Mouse (Mus musculus): Measurements from ENCODE around the gene Nckap5. TPM values are rescaled to one million over a fixed set of nuclear protein-coding genes. Genes with fewer than 3 reads are reported as not detected.

Gene Nckap5
- total and polyA plus RNA-seq, 3 experiments = not detected

DNA sequence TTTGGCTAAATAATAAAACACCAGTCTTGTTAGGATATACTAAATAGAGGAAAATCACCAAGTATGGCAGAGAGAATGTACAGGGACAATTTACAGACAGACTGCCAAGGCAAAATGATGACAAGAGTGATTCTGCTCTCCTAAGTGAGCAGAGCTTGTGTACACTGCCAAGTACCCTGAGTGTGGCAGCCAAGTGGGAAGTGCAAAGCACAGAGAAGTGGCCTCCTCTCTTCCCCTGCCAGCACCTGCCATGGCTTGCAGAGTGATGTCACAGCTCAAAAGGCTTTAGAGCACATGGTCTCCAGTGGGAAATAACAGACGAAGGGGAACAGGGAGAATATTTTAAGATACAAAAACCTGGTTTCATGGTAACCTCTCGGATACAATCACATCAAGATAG is 488.8 kb downstream of the Nckap5 start (continued):
- no peak for TF ChIP-seq ZKSCAN1 (IDR thresholded peaks at IDR 0.05; ENCODE audit: borderline replicate concordance, low read depth, low read length)
- no peak for TF ChIP-seq ZMIZ1 (IDR thresholded peaks at IDR 0.05; ENCODE audit: low read depth, low read length)

DNA sequence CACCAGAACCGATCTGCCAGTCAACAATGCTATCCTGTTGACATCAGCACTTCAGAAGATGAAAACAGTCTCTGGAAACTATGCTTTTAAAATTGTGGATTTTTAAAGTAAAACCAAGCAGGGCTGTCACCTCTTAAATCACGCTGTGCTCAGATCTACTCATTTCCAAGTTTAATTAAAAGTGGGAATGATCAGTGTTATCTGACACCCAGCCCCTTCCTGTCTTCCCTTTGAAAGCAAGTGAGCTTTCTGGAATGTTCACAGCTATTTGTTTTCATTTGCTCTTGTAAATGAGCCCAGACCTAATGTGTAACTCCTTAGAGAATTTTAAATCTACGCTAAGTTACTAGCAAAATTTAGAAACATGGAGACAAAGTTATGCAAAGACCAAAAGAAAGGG is 491.3 kb downstream of the Nckap5 start:
- in situ Hi-C loops (cut with MboI; ENCODE audit: low pct_ligation_motif_present, low pct_unique_long_range_greater_than_20kb, low sequenced_read_pairs) = no loop called here
- no peak overlapping the region for H3K27ac ChIP-seq (ENCODE audit: insufficient read depth, low read depth)
- TF ChIP-seq CHD2 (IDR thresholded peaks at IDR 0.05; ENCODE audit: low read length) (no peak), MAFK (IDR thresholded peaks at IDR 0.05; ENCODE audit: insufficient replicate concordance, low read length) (no peak), MXI1 (IDR thresholded peaks at IDR 0.05; ENCODE audit: low read depth, low read length) (no peak), KAT2A (IDR thresholded peaks at IDR 0.05; ENCODE audit: insufficient replicate concordance, low read length) (no peak), SIN3A (IDR thresholded peaks at IDR 0.05; ENCODE audit: low read length) (no peak), ZMIZ1 (IDR thresholded peaks at IDR 0.05; ENCODE audit: low read depth, low read length) (no peak), JUN (IDR thresholded peaks at IDR 0.05; ENCODE audit: insufficient read depth, low read depth, low read length) (no peak), NELFE (IDR thresholded peaks at IDR 0.05; ENCODE audit: low read depth, low read length) (no peak), USF1 (IDR thresholded peaks at IDR 0.05; ENCODE audit: low read depth, low read length) (no peak)
- H3K4me3 ChIP-seq (replicated peaks in 1 of 3; ENCODE audit: low read depth in 2 of 3, low read length in 2 of 3, poor library complexity in 1 of 3) = no peak overlapping the region
- no peaks in the 10 kb centered on the region for H3K27me3 ChIP-seq (replicated peaks)
- H3K4me2 ChIP-seq (ENCODE audit: insufficient read depth, low read depth, poor library complexity, severe bottlenecking) = no peak overlapping the region
- H3K9me3 ChIP-seq (replicated peaks; ENCODE audit: low read length) = peaks cover 54% of the 10 kb centered on the region
- no peak for DNase-seq (ENCODE audit: extremely low read depth)
- dilution Hi-C loops (cut with MboI; ENCODE audit: extremely low pct_ligation_motif_present, extremely low pct_unique_long_range_greater_than_20kb, low sequenced_read_pairs) = no loop called here
- no peaks in the 10 kb centered on the region for H3K36me3 ChIP-seq (replicated peaks in 1 of 2; ENCODE audit: control insufficient read depth in 1 of 2, insufficient read depth in 1 of 2, low read length in 1 of 2)
- H3K79me2 ChIP-seq (replicated peaks; ENCODE audit: control insufficient read depth, extremely low read depth, insufficient read depth, poor library complexity, severe bottlenecking) = no peaks in the 10 kb centered on the region
- no peaks in the 10 kb centered on the region for H3K4me1 ChIP-seq (ENCODE audit: control insufficient read depth in 1 of 2, insufficient read depth in 2 of 2)
- no peak overlapping the region for H3K9ac ChIP-seq (ENCODE audit: insufficient read depth, low read depth)

DNA sequence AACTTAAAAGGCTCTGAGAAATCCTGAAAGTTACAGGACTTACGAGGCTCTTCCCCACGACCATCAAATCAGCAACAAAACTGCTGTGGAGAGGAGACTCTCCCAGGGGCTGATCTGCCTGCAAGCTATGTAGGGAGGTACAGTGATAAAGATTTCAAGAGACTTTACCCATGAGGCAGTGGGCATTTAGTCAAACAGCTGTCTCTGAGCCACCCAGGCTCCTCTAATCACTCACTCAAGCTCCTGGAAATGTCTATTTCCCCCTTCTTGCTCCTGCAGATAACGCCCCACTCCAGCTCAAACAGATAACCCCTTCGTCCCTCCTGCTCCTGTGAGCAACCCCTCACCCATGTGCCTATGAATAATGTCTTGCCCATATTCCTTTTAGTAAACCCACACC is 496.4 kb downstream of the Nckap5 start:
- Histone ChIP-seq H3K4me1 (ENCODE audit: control insufficient read depth in 1 of 2, insufficient read depth in 2 of 2) (no peaks in the 10 kb centered on the region), H3K79me2 (replicated peaks; ENCODE audit: control insufficient read depth, extremely low read depth, insufficient read depth, poor library complexity, severe bottlenecking) (no peaks in the 10 kb centered on the region), H3K4me2 (ENCODE audit: insufficient read depth, low read depth, poor library complexity, severe bottlenecking) (no peak overlapping the region), H3K4me3 (replicated peaks in 1 of 3; ENCODE audit: low read depth in 2 of 3, low read length in 2 of 3, poor library complexity in 1 of 3) (no peak overlapping the region), H3K9me3 (replicated peaks; ENCODE audit: low read length) (peaks cover 47% of the 10 kb centered on the region), H3K27me3 (replicated peaks) (no peaks in the 10 kb centered on the region), H3K9ac (ENCODE audit: insufficient read depth, low read depth) (no peak overlapping the region), H3K36me3 (replicated peaks in 1 of 2; ENCODE audit: control insufficient read depth in 1 of 2, insufficient read depth in 1 of 2, low read length in 1 of 2) (no peaks in the 10 kb centered on the region), H3K27ac (ENCODE audit: insufficient read depth, low read depth) (no peak overlapping the region)
- dilution Hi-C loops (cut with MboI; ENCODE audit: extremely low pct_ligation_motif_present, extremely low pct_unique_long_range_greater_than_20kb, low sequenced_read_pairs) (no loop called here), in situ Hi-C loops (cut with MboI; ENCODE audit: low pct_ligation_motif_present, low pct_unique_long_range_greater_than_20kb, low sequenced_read_pairs) (no loop called here)
- TF ChIP-seq MAZ (IDR thresholded peaks at IDR 0.05; ENCODE audit: low read depth, low read length) = no peak
- TF ChIP-seq BHLHE40 (IDR thresholded peaks at IDR 0.05; ENCODE audit: low read depth, low read length) = no peak
- TF ChIP-seq USF1 (IDR thresholded peaks at IDR 0.05; ENCODE audit: low read depth, low read length) = no peak
- TF ChIP-seq GABPA (IDR thresholded peaks at IDR 0.05; ENCODE audit: insufficient replicate concordance, low read depth, low read length) = no peak
- TF ChIP-seq NELFE (IDR thresholded peaks at IDR 0.05; ENCODE audit: low read depth, low read length) = no peak
- no peak for TF ChIP-seq POLR2AphosphoS2 (IDR thresholded peaks at IDR 0.05; ENCODE audit: low read depth, low read length)
- TF ChIP-seq ETS1 (conservative IDR thresholded peaks at IDR 0.05; ENCODE audit: low read depth, low read length) = no peak
- TF ChIP-seq SIN3A (IDR thresholded peaks at IDR 0.05; ENCODE audit: low read length) = no peak
- no peak for TF ChIP-seq SMC3 (IDR thresholded peaks at IDR 0.05; ENCODE audit: low read depth, low read length)
- TF ChIP-seq UBTF (IDR thresholded peaks at IDR 0.05; ENCODE audit: low read depth, low read length) = no peak
- TF ChIP-seq EP300 (IDR thresholded peaks at IDR 0.05; ENCODE audit: low read length) = no peak
- no peak for DNase-seq (ENCODE audit: extremely low read depth)
